Mouse (Mus musculus) testis, adult 2 months (tissue): ENCODE measurements around the gene Tmem265.

Source experiments
- CTCF ChIP-seq: fragments of 200-500 bp; IDR thresholded peaks from 2 replicates; pipeline ENCODE4 v1.5.1; 2012; ENCODE audit warnings: low read depth, mild to moderate bottlenecking, inconsistent platforms, low read length, moderate library complexity; ENCODE audit not compliant: control insufficient read depth, insufficient read depth, insufficient replicate concordance
- POLR2A ChIP-seq: fragments of 200-500 bp; IDR thresholded peaks from 2 replicates; pipeline ENCODE4 v1.6.1; 2012; ENCODE audit warnings: low read depth, mild to moderate bottlenecking, inconsistent platforms, low read length, moderate library complexity; ENCODE audit not compliant: control insufficient read depth

DNA sequence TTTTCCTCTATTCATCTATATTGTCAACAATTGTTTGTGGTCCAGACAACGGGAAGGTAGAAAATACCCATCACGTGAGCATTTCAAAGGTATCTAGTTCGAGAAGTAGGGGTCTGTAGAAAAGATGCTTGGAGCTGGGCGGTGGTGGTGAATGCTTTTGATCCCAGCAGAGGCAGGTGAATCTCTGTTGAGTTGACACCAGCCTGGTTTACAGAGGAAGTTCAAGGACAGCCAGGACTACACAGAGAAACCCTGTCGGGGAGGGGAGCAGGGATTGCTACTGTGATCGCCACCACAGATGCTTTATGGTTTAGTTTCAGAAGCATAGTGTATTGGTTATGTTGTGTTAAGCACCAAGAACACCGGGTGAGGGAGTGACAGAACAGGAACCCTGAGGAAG is 12.9 kb downstream of the Tmem265 start:
- no peak for TF ChIP-seq CTCF
- no peak for TF ChIP-seq POLR2A
